In the genomic region with DNA sequence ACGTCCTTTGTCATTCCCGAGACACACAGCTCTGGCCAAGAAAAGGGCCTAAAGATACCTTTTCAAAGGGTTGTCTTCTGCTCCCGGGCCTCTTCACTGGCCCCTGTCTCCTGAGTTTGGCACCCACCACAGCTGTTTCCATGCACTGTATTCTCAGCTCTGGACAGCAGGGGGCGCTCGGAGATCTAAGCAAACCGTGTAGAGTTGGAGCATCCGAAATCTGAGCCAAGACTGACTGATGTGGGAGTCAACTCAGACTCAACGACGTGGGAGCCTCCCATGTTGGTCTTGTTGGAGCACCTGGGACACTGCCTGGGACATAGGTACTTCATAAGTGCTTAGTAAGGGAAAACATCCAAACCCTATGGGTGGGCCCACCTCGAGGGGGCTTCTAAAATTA, we compare ENCODE assay signal across 8 mouse cellular contexts. TPM values are rescaled to one million over a fixed set of nuclear protein-coding genes. Genes with fewer than 3 reads are reported as not detected.
DNase-seq lines count a peak whose midpoint lies in the region; ATAC-seq and TF ChIP-seq lines count a peak whose summit lies in the region.

No protein-coding gene starts in this region.

- H3K27ac ChIP-seq in kidney, adult 2 months (ENCODE audit: insufficient read depth, low read depth, low read length) = no peak overlapping the region
- no peak overlapping the region for H3K27ac ChIP-seq in limb, embryonic 10.5 days
- no peak overlapping the region for H3K27ac ChIP-seq in midbrain, embryonic 15.5 days
- no peak overlapping the region for H3K27ac ChIP-seq in spleen, adult 2 months (ENCODE audit: insufficient read depth, low read length)

- H3K4me1 ChIP-seq in kidney, adult 2 months (ENCODE audit: control insufficient read depth, insufficient read depth, low read length) = no peaks in the 10 kb centered on the region
- H3K4me1 ChIP-seq in limb, embryonic 10.5 days = no peaks in the 10 kb centered on the region
- H3K4me1 ChIP-seq in midbrain, embryonic 15.5 days = no peaks in the 10 kb centered on the region; the same call in 1 of the 2 replicates
- peaks cover 2% of the 10 kb centered on the region; the same call in 1 of the 2 replicates for H3K4me1 ChIP-seq in spleen, adult 2 months (ENCODE audit: control insufficient read depth, insufficient read depth, insufficient read length)

- H3K4me2 ChIP-seq in midbrain, embryonic 15.5 days = no peak overlapping the region

- H3K36me3 ChIP-seq in kidney, adult 2 months (ENCODE audit: control insufficient read depth, insufficient read depth, low read length) = no peaks in the 10 kb centered on the region
- peaks cover 15% of the 10 kb centered on the region for H3K36me3 ChIP-seq in limb, embryonic 10.5 days
- H3K36me3 ChIP-seq in midbrain, embryonic 15.5 days (replicated peaks) = peaks cover 2% of the 10 kb centered on the region; the same call in 1 of the 2 replicates
- H3K36me3 ChIP-seq in spleen, adult 2 months (ENCODE audit: control insufficient read depth, insufficient read depth, low read length) = peaks cover 7% of the 10 kb centered on the region

- no peaks in the 10 kb centered on the region for H3K9me3 ChIP-seq in limb, embryonic 10.5 days (replicated peaks)
- no peaks in the 10 kb centered on the region for H3K9me3 ChIP-seq in midbrain, embryonic 15.5 days

- no peak overlapping the region for H3K9ac ChIP-seq in midbrain, embryonic 15.5 days

- no peak for TF ChIP-seq POLR2A in kidney, adult 2 months (IDR thresholded peaks at IDR 0.05; ENCODE audit: low read depth, low read length)
- TF ChIP-seq POLR2A in spleen, adult 2 months (IDR thresholded peaks at IDR 0.05; ENCODE audit: low read depth, low read length) = no peak

- 11% methylated on average over 10 of the region's 10 CpGs for WGBS in kidney, adult 2 months
- WGBS in limb, embryonic 10.5 days = 17% methylated on average over 10 of the region's 10 CpGs
- whole genome bisulfite sequencing in midbrain, embryonic 15.5 days = 11% methylated on average over 10 of the region's 10 CpGs
- 14% methylated on average over 10 of the region's 10 CpGs for WGBS in spleen, adult 2 months

- peak; percentile 91 for TF ChIP-seq CTCF in kidney, adult 2 months (conservative IDR thresholded peaks at IDR 0.05; ENCODE audit: insufficient read depth, insufficient read length, low read depth, low read length)
- peak; percentile 93; the same call in 1 of the 2 replicates for TF ChIP-seq CTCF in spleen, adult 2 months (IDR thresholded peaks at IDR 0.05; ENCODE audit: extremely low read depth, insufficient read depth, insufficient read length, insufficient replicate concordance)

- peak; percentile 64 for ATAC-seq in granulocyte monocyte progenitor cell, adult 5-6 weeks (replicated peaks; ENCODE audit: poor library complexity, severe bottlenecking)
- 0 out of 2 replicates have a peak, but pooled peaks have one; percentile 56 for ATAC-seq in midbrain, embryonic 15.5 days (replicated peaks)

- H3K4me3 ChIP-seq in kidney, adult 2 months (ENCODE audit: insufficient read depth, low read depth, low read length) = no peak overlapping the region
- no peak overlapping the region for H3K4me3 ChIP-seq in limb, embryonic 10.5 days
- no peak overlapping the region for H3K4me3 ChIP-seq in midbrain, embryonic 15.5 days
- H3K4me3 ChIP-seq in spleen, adult 2 months (ENCODE audit: extremely low read depth, insufficient read depth, insufficient read length) = no peak overlapping the region

- peak; percentile 82 for DNase-seq in 3T3-L1 (ENCODE audit: low read depth, low spot score)
- peak; percentile 90 for DNase-seq in adrenal gland, postnatal 10 days
- DNase-seq in embryo, embryonic 11.5 days (ENCODE audit: low read depth, low spot score) = peak; percentile 81
- DNase-seq in kidney, adult 2 months = peak; percentile 85
- DNase-seq in limb, embryonic 10.5 days (ENCODE audit: low spot score) = peak; percentile 91
- peak; percentile 51 to 78 for DNase-seq in spleen, adult 2 months (ENCODE audit: low read depth in 1 of 2, low spot score in 2 of 2)

- H3K27me3 ChIP-seq in kidney, adult 2 months (replicated peaks; ENCODE audit: control insufficient read depth, insufficient read depth, low read length) = no peaks in the 10 kb centered on the region
- peaks cover 21% of the 10 kb centered on the region; the same call in 1 of the 2 replicates for H3K27me3 ChIP-seq in limb, embryonic 10.5 days (ENCODE audit: low read depth, poor library complexity, severe bottlenecking)
- H3K27me3 ChIP-seq in midbrain, embryonic 15.5 days (replicated peaks) = no peaks in the 10 kb centered on the region
- H3K27me3 ChIP-seq in spleen, adult 2 months (ENCODE audit: control insufficient read depth, insufficient read depth, low read length) = no peaks in the 10 kb centered on the region

RNA-seq across cellular contexts. Expression of a gene that starts 10.1 kb away (rescaled TPM):
- total RNA-seq in adrenal gland, postnatal 10 days (2021) = 100 to 1,000 TPM; 113 to 117 TPM
- 34.9 and 56.5 TPM in 2 replicates for total RNA-seq in granulocyte monocyte progenitor cell, adult 5-6 weeks (2014; fragmentation: Nextera tagmentation)
- total RNA-seq in granulocyte monocyte progenitor cell, adult 5-6 weeks (2017) = 36.5 and 61.2 TPM in 2 replicates
- polyA plus RNA-seq in kidney, adult 2 months (2012; rRNA removed) = 67.0 and 67.8 TPM in 2 replicates
- 372 and 439 TPM in 2 replicates for polyA plus RNA-seq in limb, embryonic 10.5 days (2016; fragmentation: Nextera tagmentation; extraction: Ambion mirVana)
- 98.0 and 115 TPM in 2 replicates for polyA plus RNA-seq in midbrain, embryonic 15.5 days (2015; fragmentation: Nextera tagmentation; extraction: Ambion mirVana)
- polyA plus RNA-seq in spleen, adult 2 months (2012; rRNA removed) = 45.7 and 75.1 TPM in 2 replicates

RNA-seq across cellular contexts. Expression of a gene that starts 10.4 kb away (rescaled TPM):
- total RNA-seq in adrenal gland, postnatal 10 days (2021) = 1,000 to 10,000 TPM; 2,747 to 2,903 TPM
- 1,083 and 1,131 TPM in 2 replicates for total RNA-seq in granulocyte monocyte progenitor cell, adult 5-6 weeks (2014; fragmentation: Nextera tagmentation)
- 462 and 506 TPM in 2 replicates for total RNA-seq in granulocyte monocyte progenitor cell, adult 5-6 weeks (2017)
- 2,823 and 3,733 TPM in 2 replicates for polyA plus RNA-seq in kidney, adult 2 months (2012; rRNA removed)
- polyA plus RNA-seq in limb, embryonic 10.5 days (2016; fragmentation: Nextera tagmentation; extraction: Ambion mirVana) = 879 and 888 TPM in 2 replicates
- 1,028 and 1,049 TPM in 2 replicates for polyA plus RNA-seq in midbrain, embryonic 15.5 days (2015; fragmentation: Nextera tagmentation; extraction: Ambion mirVana)
- 437 and 535 TPM in 2 replicates for polyA plus RNA-seq in spleen, adult 2 months (2012; rRNA removed)

RNA-seq across cellular contexts. Expression of a gene that starts 10.6 kb away (rescaled TPM):
- not detected for total RNA-seq in adrenal gland, postnatal 10 days (2021)
- not detected in 2 replicates for total RNA-seq in granulocyte monocyte progenitor cell, adult 5-6 weeks (2014; fragmentation: Nextera tagmentation)
- not detected in 2 replicates for total RNA-seq in granulocyte monocyte progenitor cell, adult 5-6 weeks (2017)
- polyA plus RNA-seq in kidney, adult 2 months (2012; rRNA removed) = 1.6 TPM in 1 of 2 replicates, not detected in the other
- 3.4 and 3.8 TPM in 2 replicates for polyA plus RNA-seq in limb, embryonic 10.5 days (2016; fragmentation: Nextera tagmentation; extraction: Ambion mirVana)
- polyA plus RNA-seq in midbrain, embryonic 15.5 days (2015; fragmentation: Nextera tagmentation; extraction: Ambion mirVana) = 6.6 and 6.8 TPM in 2 replicates
- 0.18 and 2.8 TPM in 2 replicates for polyA plus RNA-seq in spleen, adult 2 months (2012; rRNA removed)

RNA-seq across cellular contexts. Expression of a gene that starts 31.0 kb away (rescaled TPM):
- 10 to 100 TPM; 28.3 to 32.8 TPM for total RNA-seq in adrenal gland, postnatal 10 days (2021)
- total RNA-seq in granulocyte monocyte progenitor cell, adult 5-6 weeks (2014; fragmentation: Nextera tagmentation) = not detected in 2 replicates
- 0.60 TPM in 1 of 2 replicates, not detected in the other for total RNA-seq in granulocyte monocyte progenitor cell, adult 5-6 weeks (2017)
- polyA plus RNA-seq in kidney, adult 2 months (2012; rRNA removed) = 4.6 and 6.8 TPM in 2 replicates
- 2.7 and 3.4 TPM in 2 replicates for polyA plus RNA-seq in limb, embryonic 10.5 days (2016; fragmentation: Nextera tagmentation; extraction: Ambion mirVana)
- polyA plus RNA-seq in midbrain, embryonic 15.5 days (2015; fragmentation: Nextera tagmentation; extraction: Ambion mirVana) = 18.1 and 20.1 TPM in 2 replicates
- polyA plus RNA-seq in spleen, adult 2 months (2012; rRNA removed) = 0.42 and 0.74 TPM in 2 replicates

RNA-seq across cellular contexts. Expression of a gene that starts 57.7 kb away (rescaled TPM):
- total RNA-seq in adrenal gland, postnatal 10 days (2021) = 10 to 100 TPM; 18.9 to 21.8 TPM
- total RNA-seq in granulocyte monocyte progenitor cell, adult 5-6 weeks (2014; fragmentation: Nextera tagmentation) = 213 and 215 TPM in 2 replicates
- 171 and 196 TPM in 2 replicates for total RNA-seq in granulocyte monocyte progenitor cell, adult 5-6 weeks (2017)
- 12.3 and 16.7 TPM in 2 replicates for polyA plus RNA-seq in kidney, adult 2 months (2012; rRNA removed)
- 1.4 and 1.7 TPM in 2 replicates for polyA plus RNA-seq in limb, embryonic 10.5 days (2016; fragmentation: Nextera tagmentation; extraction: Ambion mirVana)
- 3.7 and 4.0 TPM in 2 replicates for polyA plus RNA-seq in midbrain, embryonic 15.5 days (2015; fragmentation: Nextera tagmentation; extraction: Ambion mirVana)
- 255 and 267 TPM in 2 replicates for polyA plus RNA-seq in spleen, adult 2 months (2012; rRNA removed)
